Mouse (Mus musculus): Measurements from ENCODE around the gene Thsd7b. TPM values are rescaled to one million over a fixed set of nuclear protein-coding genes. Genes with fewer than 3 reads are reported as not detected.
"Not testable (repeated sequence)": the region's sequence is repeated elsewhere in the genome, so short reads cannot be mapped to it uniquely, and the experiment has no call there.

Thsd7b gene
- polyA plus RNA-seq, 1 experiment = not detected

GRCm38 (mm10) chr1:129887861-129888260 lies 614.8 kb downstream of the Thsd7b start:
- TF ChIP-seq CTCF (IDR thresholded peaks at IDR 0.05; ENCODE audit: low read depth, low read length) (no peak), POLR2A (IDR thresholded peaks at IDR 0.05; ENCODE audit: borderline replicate concordance, low read depth, low read length) (no peak)
- H3K27ac ChIP-seq (ENCODE audit: insufficient read depth, low read depth, low read length) = no peak overlapping the region
- H3K4me1 ChIP-seq (ENCODE audit: control insufficient read depth, insufficient read depth, low read length) = no peaks in the 10 kb centered on the region
- H3K4me3 ChIP-seq (ENCODE audit: insufficient read depth, low read length) = no peak overlapping the region

- no peaks in the 10 kb centered on the region for H3K4me1 ChIP-seq (ENCODE audit: control insufficient read depth, insufficient read depth, low read length)
- no peak overlapping the region for H3K4me3 ChIP-seq (ENCODE audit: insufficient read depth, low read length)
- TF ChIP-seq CTCF (IDR thresholded peaks at IDR 0.05; ENCODE audit: low read depth, low read length) (no peak), POLR2A (IDR thresholded peaks at IDR 0.05; ENCODE audit: borderline replicate concordance, low read depth, low read length) (no peak)
- H3K27ac ChIP-seq (ENCODE audit: insufficient read depth, low read depth, low read length) = no peak overlapping the region
These were observed 625.0 kb downstream of the Thsd7b start for GRCm38 (mm10) chr1:129898121-129898520.

- Histone ChIP-seq H3K4me1 (ENCODE audit: control insufficient read depth, insufficient read depth, low read length) (no peaks in the 10 kb centered on the region), H3K27ac (ENCODE audit: insufficient read depth, low read depth, low read length) (no peak overlapping the region), H3K4me3 (ENCODE audit: insufficient read depth, low read length) (no peak overlapping the region)
- TF ChIP-seq POLR2A (IDR thresholded peaks at IDR 0.05; ENCODE audit: borderline replicate concordance, low read depth, low read length) (no peak), CTCF (IDR thresholded peaks at IDR 0.05; ENCODE audit: low read depth, low read length) (no peak)
These were observed 642.4 kb downstream of the Thsd7b start for GRCm38 (mm10) chr1:129915484-129915883.

- TF ChIP-seq POLR2A (IDR thresholded peaks at IDR 0.05; ENCODE audit: borderline replicate concordance, low read depth, low read length) (no peak), CTCF (IDR thresholded peaks at IDR 0.05; ENCODE audit: low read depth, low read length) (no peak)
- no peak overlapping the region for H3K4me3 ChIP-seq (ENCODE audit: insufficient read depth, low read length)
- H3K27ac ChIP-seq (ENCODE audit: insufficient read depth, low read depth, low read length) = no peak overlapping the region
- no peaks in the 10 kb centered on the region for H3K4me1 ChIP-seq (ENCODE audit: control insufficient read depth, insufficient read depth, low read length)
These were observed 644.5 kb downstream of the Thsd7b start for GRCm38 (mm10) chr1:129917568-129917967.

- Histone ChIP-seq H3K27ac (ENCODE audit: insufficient read depth, low read depth, low read length) (no peak overlapping the region), H3K4me1 (ENCODE audit: control insufficient read depth, insufficient read depth, low read length) (no peaks in the 10 kb centered on the region), H3K4me3 (ENCODE audit: insufficient read depth, low read length) (no peak overlapping the region)
- TF ChIP-seq CTCF (IDR thresholded peaks at IDR 0.05; ENCODE audit: low read depth, low read length) (no peak), POLR2A (IDR thresholded peaks at IDR 0.05; ENCODE audit: borderline replicate concordance, low read depth, low read length) (no peak)
These were observed 646.3 kb downstream of the Thsd7b start for GRCm38 (mm10) chr1:129919385-129919784.

- TF ChIP-seq CTCF (IDR thresholded peaks at IDR 0.05; ENCODE audit: low read depth, low read length) (no peak), POLR2A (IDR thresholded peaks at IDR 0.05; ENCODE audit: borderline replicate concordance, low read depth, low read length) (no peak)
- Histone ChIP-seq H3K4me1 (ENCODE audit: control insufficient read depth, insufficient read depth, low read length) (no peaks in the 10 kb centered on the region), H3K27ac (ENCODE audit: insufficient read depth, low read depth, low read length) (no peak overlapping the region)
These were observed 657.9 kb downstream of the Thsd7b start for GRCm38 (mm10) chr1:129931003-129931402.

GRCm38 (mm10) chr1:129943116-129943515 lies 670.0 kb downstream of the Thsd7b start:
- no peak overlapping the region for H3K27ac ChIP-seq (ENCODE audit: insufficient read depth, low read depth, low read length)
- no peaks in the 10 kb centered on the region for H3K4me1 ChIP-seq (ENCODE audit: control insufficient read depth, insufficient read depth, low read length)
- TF ChIP-seq CTCF (IDR thresholded peaks at IDR 0.05; ENCODE audit: low read depth, low read length) = no peak
- no peak for TF ChIP-seq POLR2A (IDR thresholded peaks at IDR 0.05; ENCODE audit: borderline replicate concordance, low read depth, low read length)
- H3K4me3 ChIP-seq (ENCODE audit: insufficient read depth, low read length) = no peak overlapping the region

More at GRCm38 (mm10) chr1:129931003-129931402, 657.9 kb downstream of the Thsd7b start:
- H3K4me3 ChIP-seq (ENCODE audit: insufficient read depth, low read length) = no peak overlapping the region

- Histone ChIP-seq H3K4me1 (ENCODE audit: control insufficient read depth, insufficient read depth, low read length) (no peaks in the 10 kb centered on the region), H3K27ac (ENCODE audit: insufficient read depth, low read depth, low read length) (no peak overlapping the region), H3K4me3 (ENCODE audit: insufficient read depth, low read length) (no peak overlapping the region)
- TF ChIP-seq POLR2A (IDR thresholded peaks at IDR 0.05; ENCODE audit: borderline replicate concordance, low read depth, low read length) (no peak), CTCF (IDR thresholded peaks at IDR 0.05; ENCODE audit: low read depth, low read length) (no peak)
These were observed 673.9 kb downstream of the Thsd7b start for GRCm38 (mm10) chr1:129947026-129947425.

- no peak overlapping the region for H3K27ac ChIP-seq (ENCODE audit: insufficient read depth, low read depth, low read length)
- H3K4me1 ChIP-seq (ENCODE audit: control insufficient read depth, insufficient read depth, low read length) = no peaks in the 10 kb centered on the region
- H3K4me3 ChIP-seq (ENCODE audit: insufficient read depth, low read length) = no peak overlapping the region
- TF ChIP-seq POLR2A (IDR thresholded peaks at IDR 0.05; ENCODE audit: borderline replicate concordance, low read depth, low read length) = no peak
- no peak for TF ChIP-seq CTCF (IDR thresholded peaks at IDR 0.05; ENCODE audit: low read depth, low read length)
These were observed 682.4 kb downstream of the Thsd7b start for GRCm38 (mm10) chr1:129955478-129955877.

GRCm38 (mm10) chr1:129956625-129957024 lies 683.5 kb downstream of the Thsd7b start:
- no peaks in the 10 kb centered on the region for H3K4me1 ChIP-seq (ENCODE audit: control insufficient read depth, insufficient read depth, low read length)
- H3K4me3 ChIP-seq (ENCODE audit: insufficient read depth, low read length) = no peak overlapping the region
- TF ChIP-seq CTCF (IDR thresholded peaks at IDR 0.05; ENCODE audit: low read depth, low read length) (no peak), POLR2A (IDR thresholded peaks at IDR 0.05; ENCODE audit: borderline replicate concordance, low read depth, low read length) (no peak)
- no peak overlapping the region for H3K27ac ChIP-seq (ENCODE audit: insufficient read depth, low read depth, low read length)

GRCm38 (mm10) chr1:129959352-129959751 lies 686.2 kb downstream of the Thsd7b start:
- H3K4me3 ChIP-seq (ENCODE audit: insufficient read depth, low read length); H3K27ac ChIP-seq (ENCODE audit: insufficient read depth, low read depth, low read length); H3K4me1 ChIP-seq (ENCODE audit: control insufficient read depth, insufficient read depth, low read length): not testable (repeated sequence)
